7 mouse cellular contexts compared by ENCODE assay signal in genomic region chr7:25072716-25073390, GRCm38 (mm10). TPM values are rescaled to one million over a fixed set of nuclear protein-coding genes. Genes with fewer than 3 reads are reported as not detected.
DNase-seq lines count a peak whose midpoint lies in the region; ATAC-seq and TF ChIP-seq lines count a peak whose summit lies in the region.

No protein-coding gene starts in this region.

- peak overlapping the region; percentile 87 for H3K9ac ChIP-seq in embryonic facial prominence, embryonic 13.5 days
- peak overlapping the region; percentile 99 for H3K9ac ChIP-seq in hindbrain, embryonic 13.5 days

- peaks cover 30% of the 10 kb centered on the region for H3K27me3 ChIP-seq in E14TG2a.4 (ENCODE audit: insufficient read depth, low read length)
- H3K27me3 ChIP-seq in embryonic facial prominence, embryonic 13.5 days = no peaks in the 10 kb centered on the region
- no peaks in the 10 kb centered on the region for H3K27me3 ChIP-seq in hindbrain, embryonic 13.5 days

- DNase-seq in NIH3T3 (ENCODE audit: low read depth) = peak; percentile 65
- DNase-seq in left cerebral cortex, adult 9 months (ENCODE audit: low spot score in 2 of 2) = peak; percentile 61 to 67
- peak; percentile 58 for DNase-seq in mesoderm, embryonic 11.5 days (ENCODE audit: low read depth, low spot score)
- peak; percentile 74 for DNase-seq in right cerebral cortex, postnatal 4 days

- peaks cover 50% of the 10 kb centered on the region for H3K4me1 ChIP-seq in E14TG2a.4 (replicated peaks; ENCODE audit: low read depth, low read length)
- H3K4me1 ChIP-seq in embryonic facial prominence, embryonic 13.5 days = peaks cover 51% of the 10 kb centered on the region
- peaks cover 63% of the 10 kb centered on the region for H3K4me1 ChIP-seq in hindbrain, embryonic 13.5 days (replicated peaks)

- peak overlapping the region; percentile 90 for H3K4me2 ChIP-seq in embryonic facial prominence, embryonic 13.5 days
- peak overlapping the region; percentile 94 for H3K4me2 ChIP-seq in hindbrain, embryonic 13.5 days

- under 1% methylated on average over 21 of the region's 33 CpGs for WGBS in embryonic facial prominence, embryonic 13.5 days
- WGBS in hindbrain, embryonic 13.5 days = under 1% methylated on average over 29 of the region's 33 CpGs

- no peak for TF ChIP-seq CTCF in E14TG2a.4 (conservative IDR thresholded peaks at IDR 0.05; ENCODE audit: low read length)

- peak overlapping the region; percentile 71 for H3K4me3 ChIP-seq in E14TG2a.4 (replicated peaks; ENCODE audit: low read length)
- H3K4me3 ChIP-seq in embryonic facial prominence, embryonic 13.5 days = peak overlapping the region; percentile 72
- H3K4me3 ChIP-seq in hindbrain, embryonic 13.5 days = peak overlapping the region; percentile 92

- peak overlapping the region; percentile 90 for H3K27ac ChIP-seq in embryonic facial prominence, embryonic 13.5 days
- peak overlapping the region; percentile 96 for H3K27ac ChIP-seq in hindbrain, embryonic 13.5 days

- peak; percentile 34; the same call in 1 of the 2 replicates for ATAC-seq in embryonic facial prominence, embryonic 13.5 days (ENCODE audit: insufficient number of reproducible peaks, insufficient read depth, low FRiP score, low TSS enrichment, low read depth)
- peak; percentile 13; the same call in 1 of the 2 replicates for ATAC-seq in hindbrain, embryonic 13.5 days (ENCODE audit: low FRiP score)

- H3K36me3 ChIP-seq in E14TG2a.4 (ENCODE audit: insufficient read depth, low read length) = peaks cover 4% of the 10 kb centered on the region
- peaks cover 9% of the 10 kb centered on the region for H3K36me3 ChIP-seq in embryonic facial prominence, embryonic 13.5 days
- H3K36me3 ChIP-seq in hindbrain, embryonic 13.5 days = peaks cover 7% of the 10 kb centered on the region

- no peaks in the 10 kb centered on the region for H3K9me3 ChIP-seq in E14TG2a.4 (ENCODE audit: low read length)
- no peaks in the 10 kb centered on the region for H3K9me3 ChIP-seq in embryonic facial prominence, embryonic 13.5 days
- H3K9me3 ChIP-seq in hindbrain, embryonic 13.5 days = no peaks in the 10 kb centered on the region

RNA-seq across cellular contexts. Expression of gene Zfp574, which starts 0.5 kb away (rescaled TPM):
- 33.7 and 36.3 TPM in 2 replicates for polyA plus RNA-seq in embryonic facial prominence, embryonic 13.5 days (2015; fragmentation: Nextera tagmentation; extraction: Ambion mirVana)
- 33.8 and 34.0 TPM in 2 replicates for polyA plus RNA-seq in hindbrain, embryonic 13.5 days (2015; fragmentation: Nextera tagmentation; extraction: Ambion mirVana)

RNA-seq across cellular contexts. Expression of gene Grik5, which starts 0.7 kb away (rescaled TPM):
- 9.8 and 11.2 TPM in 2 replicates for polyA plus RNA-seq in embryonic facial prominence, embryonic 13.5 days (2015; fragmentation: Nextera tagmentation; extraction: Ambion mirVana)
- 16.1 and 18.0 TPM in 2 replicates for polyA plus RNA-seq in hindbrain, embryonic 13.5 days (2015; fragmentation: Nextera tagmentation; extraction: Ambion mirVana)

Comparison
In these comparisons a context has a peak if more than half of its experiments do, and no peak if none do; other contexts are left out.
1. Peak in every context shown above with its lines: DNase-seq, ATAC-seq, H3K4me3 ChIP-seq and H3K27ac ChIP-seq.